Mouse (Mus musculus) kidney, adult 8-10 months (tissue): ENCODE results near the gene Aldh1a1.

Experiments
- DNase-seq, 2 experiments: peaks; one replicate each; pipeline ENCODE4 v3.0.0; 2022

Aldh1a1 gene

GRCm38 (mm10) chr19:20654141-20654873 is 161.8 kb downstream of the Aldh1a1 start:
- peak; percentile 38 to 57 for DNase-seq

GRCm38 (mm10) chr19:20677697-20678355 is 185.3 kb downstream of the Aldh1a1 start:
- no peak for DNase-seq
